Mouse (Mus musculus) ES-E14 (cell line): ENCODE results near the gene Ank2.

ENCODE experiments used
- CHD2 ChIP-seq: IDR thresholded peaks from 2 replicates; pipeline ENCODE4 v1.6.1; 2014; ENCODE audit warnings: mild to moderate bottlenecking, low read depth, low read length, inconsistent platforms
- HCFC1 ChIP-seq: IDR thresholded peaks from 2 replicates; pipeline ENCODE4 v1.6.1; 2012; ENCODE audit warnings: low read length, inconsistent platforms, borderline replicate concordance; ENCODE audit not compliant: insufficient read depth
- MAFK ChIP-seq: IDR thresholded peaks from 2 replicates; pipeline ENCODE4 v1.6.1; 2014; ENCODE audit warnings: mild to moderate bottlenecking, low read depth, low read length, inconsistent platforms; ENCODE audit not compliant: insufficient read depth
- ZC3H11A ChIP-seq: IDR thresholded peaks from 2 replicates; pipeline ENCODE4 v1.6.1; 2012; ENCODE audit warnings: low read depth, mild to moderate bottlenecking, inconsistent platforms, low read length, borderline replicate concordance
- ZNF384 ChIP-seq: IDR thresholded peaks from 2 replicates; pipeline ENCODE4 v1.6.1; 2012; ENCODE audit warnings: low read depth, low read length, inconsistent platforms

DNA sequence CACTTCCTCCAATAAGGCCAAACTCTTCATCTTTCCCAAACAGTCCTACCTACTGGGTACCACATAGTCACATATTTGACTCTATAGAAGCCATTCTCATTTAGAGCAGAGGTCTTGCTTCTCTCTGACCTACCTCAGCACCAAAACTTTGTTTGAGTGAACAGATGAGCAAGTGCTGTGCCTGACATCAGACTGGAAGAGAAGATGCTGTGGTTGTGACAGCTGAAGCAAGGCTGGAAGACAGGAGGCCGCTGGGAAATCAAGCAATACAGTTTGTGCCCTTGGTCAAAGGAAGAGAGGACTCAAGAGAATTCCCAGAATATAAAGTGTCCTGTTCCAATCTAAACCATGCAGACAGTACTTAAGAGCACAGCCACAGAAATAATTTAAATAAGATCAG is 402.0 kb downstream of the Ank2 start:
- TF ChIP-seq ZC3H11A, result no peak
- TF ChIP-seq ZNF384, result no peak
- no peak for TF ChIP-seq MAFK
- no peak for TF ChIP-seq CHD2
- no peak for TF ChIP-seq HCFC1
